Mouse (Mus musculus) c-Kit-negative CD71-positive TER-119-positive erythroid progenitor cells, embryonic 14.5 days (primary cell): ENCODE data around the gene Ell.

Experiments used
- DNase-seq: peaks from one replicate; pipeline ENCODE4 v3.0.0-alpha.2; 2013; ENCODE audit warnings: low read depth, low spot score

Gene Ell

GRCm38 (mm10) chr8:70539077-70539813 is at the start of gene Ell:
Gene Ell (plus strand): TSS chr8:70539457.
- peak; percentile 99 for DNase-seq

- no peak for DNase-seq
These were observed 49.7 kb upstream of the Ell start for GRCm38 (mm10) chr8:70489576-70489975.

GRCm38 (mm10) chr8:70490061-70490879 is 49.0 kb upstream of the Ell start:
- no peak for DNase-seq

GRCm38 (mm10) chr8:70490880-70491495 is 48.3 kb upstream of the Ell start:
- DNase-seq: no peak

GRCm38 (mm10) chr8:70492664-70493640 is 46.3 kb upstream of the Ell start, which contains the start of gene Crlf1:
Gene Crlf1 (plus strand): TSS chr8:70493158.
- DNase-seq: no peak

- no peak for DNase-seq
These were observed 45.4 kb upstream of the Ell start for GRCm38 (mm10) chr8:70493692-70494415.

- DNase-seq: no peak
These were observed 44.8 kb upstream of the Ell start for GRCm38 (mm10) chr8:70494416-70494945.

- DNase-seq: no peak
These were observed 44.1 kb upstream of the Ell start for GRCm38 (mm10) chr8:70495001-70495770.

- no peak for DNase-seq
These were observed 43.5 kb upstream of the Ell start for GRCm38 (mm10) chr8:70495771-70496062.

GRCm38 (mm10) chr8:70500386-70501301 is 38.6 kb upstream of the Ell start:
- DNase-seq: peak; percentile 61

- DNase-seq: no peak
These were observed 37.3 kb upstream of the Ell start for GRCm38 (mm10) chr8:70501820-70502529.

GRCm38 (mm10) chr8:70502540-70502939 is 36.7 kb upstream of the Ell start:
- DNase-seq: no peak

GRCm38 (mm10) chr8:70503062-70503750 is 36.1 kb upstream of the Ell start:
- peak; percentile 68 for DNase-seq

GRCm38 (mm10) chr8:70504291-70504716 is 35.0 kb upstream of the Ell start:
- DNase-seq: no peak

GRCm38 (mm10) chr8:70504851-70505250 is 34.4 kb upstream of the Ell start:
- peak; percentile 81 for DNase-seq

- DNase-seq: no peak
These were observed 33.4 kb upstream of the Ell start for GRCm38 (mm10) chr8:70505698-70506327.
